Mouse (Mus musculus) urinary bladder, postnatal 36 days (tissue): ENCODE data around the gene Vwa7.
"Not testable (repeated sequence)": the region's sequence is repeated elsewhere in the genome, so short reads cannot be mapped to it uniquely, and the experiment has no call there.

Experiments
- DNase-seq, 2 experiments: peaks; one replicate each; pipeline ENCODE4 v3.0.0; 2022; ENCODE audit warnings: low spot score in 2 of 2, mixed read lengths in 1 of 2

The Vwa7 gene

DNA sequence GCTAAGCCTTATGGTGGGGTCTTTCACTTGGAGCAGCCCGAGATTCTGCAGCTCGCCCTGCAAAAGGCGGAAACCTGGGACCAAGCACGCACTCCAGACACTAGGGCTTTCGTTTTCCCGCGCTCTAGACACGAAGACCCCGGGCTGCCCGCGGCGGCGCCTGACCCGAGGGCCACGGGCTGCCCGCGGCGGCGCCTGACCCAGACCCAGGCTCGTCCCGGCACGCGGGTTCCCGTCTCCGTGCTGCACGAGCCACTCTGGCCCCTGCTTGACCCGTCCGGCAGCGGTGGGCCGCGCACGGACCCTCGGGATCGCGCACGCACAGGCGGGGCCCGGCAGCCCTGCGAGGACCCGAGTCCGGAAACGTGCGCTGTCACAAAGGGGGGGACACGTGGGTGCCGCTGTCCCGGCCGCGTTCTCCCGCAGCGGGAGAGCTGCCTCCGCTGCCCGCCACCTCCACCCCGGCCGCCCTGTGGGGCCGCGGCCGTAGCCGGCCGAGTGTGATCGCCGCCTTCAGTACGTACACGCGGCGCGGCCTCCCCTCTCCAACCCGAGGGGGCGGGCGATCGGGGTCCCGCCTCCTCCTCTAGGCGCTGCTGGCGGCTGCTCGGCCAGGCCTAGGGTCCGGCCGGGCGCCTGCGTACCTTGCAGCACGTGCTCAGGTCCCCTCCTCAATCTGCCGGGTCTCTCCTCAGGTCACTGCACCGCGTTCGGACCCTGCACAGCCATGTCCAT lies 15.5 kb upstream of the Vwa7 start, which contains the start of gene Vars:
Vars (plus strand) TSS at position 271 of the 735 bp plus-strand sequence.
- peak; percentile 82 to 85 for DNase-seq

DNA sequence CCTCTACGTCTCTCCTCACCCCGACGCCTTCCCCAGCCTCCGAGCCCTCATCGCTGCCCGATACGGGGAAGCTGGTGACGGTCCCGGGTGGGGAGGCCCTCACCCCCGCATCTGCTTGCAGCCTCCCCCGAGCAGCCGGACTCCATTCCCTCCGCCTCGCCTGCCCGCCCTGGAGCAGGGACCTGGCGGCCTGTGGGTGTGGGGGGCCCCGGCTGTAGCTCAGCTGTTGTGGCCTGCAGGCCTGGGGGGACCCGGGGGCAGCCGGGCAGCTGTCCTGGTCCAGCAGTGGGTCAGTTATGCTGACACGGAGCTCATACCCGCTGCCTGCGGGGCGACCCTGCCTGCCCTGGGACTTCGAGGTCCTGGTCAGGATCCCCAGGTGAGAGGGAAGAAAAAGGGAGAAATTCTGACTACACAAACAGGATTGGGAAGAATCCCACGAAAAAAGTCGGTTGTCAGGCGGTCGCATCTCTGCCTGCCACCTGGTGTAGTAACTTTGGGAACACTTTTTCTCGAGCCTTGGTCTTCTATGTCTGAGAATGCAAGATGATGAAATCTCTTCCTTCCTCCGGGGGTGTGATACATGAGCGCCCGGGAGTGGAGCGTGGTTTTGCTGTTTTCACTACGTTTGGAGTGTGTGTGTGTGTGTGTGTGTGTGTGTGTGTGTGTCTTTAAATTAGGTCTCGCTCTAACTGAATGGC lies 14.8 kb upstream of the Vwa7 start:
- no peak for DNase-seq

DNA sequence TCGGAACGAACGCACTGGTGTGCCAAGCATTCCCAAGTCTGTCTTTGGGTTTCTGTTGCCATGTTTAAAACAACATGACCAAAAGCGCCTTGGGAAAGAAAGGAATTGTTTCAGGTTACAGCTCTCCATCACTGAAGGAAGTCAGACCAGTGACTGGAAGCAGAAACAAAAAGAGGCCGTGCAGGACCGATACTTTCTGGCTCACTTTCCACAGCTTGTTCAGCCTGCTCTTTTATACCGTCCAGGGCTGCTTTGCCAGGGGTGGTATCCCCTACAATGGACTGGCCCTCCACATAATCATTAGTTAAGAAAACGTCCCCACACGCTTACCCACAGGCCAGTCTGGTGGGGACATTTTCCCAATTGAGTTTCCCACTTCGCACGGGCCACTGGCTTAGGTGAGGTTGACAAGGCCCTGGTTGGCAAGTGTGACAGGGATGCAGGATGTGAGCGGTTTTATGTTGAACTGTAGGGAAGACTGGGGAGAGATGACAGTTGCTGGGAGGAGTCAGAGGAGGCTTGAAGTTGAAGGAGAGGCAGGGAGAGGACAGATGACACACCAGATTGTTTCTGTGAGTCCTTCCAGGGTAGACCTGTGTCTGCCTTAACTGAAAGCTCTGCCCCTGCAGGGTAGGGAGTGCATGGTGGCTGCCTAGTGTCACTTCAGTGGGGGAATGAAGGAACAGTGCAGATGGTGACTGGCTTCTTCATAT lies 14.1 kb upstream of the Vwa7 start:
- DNase-seq = no peak

DNA sequence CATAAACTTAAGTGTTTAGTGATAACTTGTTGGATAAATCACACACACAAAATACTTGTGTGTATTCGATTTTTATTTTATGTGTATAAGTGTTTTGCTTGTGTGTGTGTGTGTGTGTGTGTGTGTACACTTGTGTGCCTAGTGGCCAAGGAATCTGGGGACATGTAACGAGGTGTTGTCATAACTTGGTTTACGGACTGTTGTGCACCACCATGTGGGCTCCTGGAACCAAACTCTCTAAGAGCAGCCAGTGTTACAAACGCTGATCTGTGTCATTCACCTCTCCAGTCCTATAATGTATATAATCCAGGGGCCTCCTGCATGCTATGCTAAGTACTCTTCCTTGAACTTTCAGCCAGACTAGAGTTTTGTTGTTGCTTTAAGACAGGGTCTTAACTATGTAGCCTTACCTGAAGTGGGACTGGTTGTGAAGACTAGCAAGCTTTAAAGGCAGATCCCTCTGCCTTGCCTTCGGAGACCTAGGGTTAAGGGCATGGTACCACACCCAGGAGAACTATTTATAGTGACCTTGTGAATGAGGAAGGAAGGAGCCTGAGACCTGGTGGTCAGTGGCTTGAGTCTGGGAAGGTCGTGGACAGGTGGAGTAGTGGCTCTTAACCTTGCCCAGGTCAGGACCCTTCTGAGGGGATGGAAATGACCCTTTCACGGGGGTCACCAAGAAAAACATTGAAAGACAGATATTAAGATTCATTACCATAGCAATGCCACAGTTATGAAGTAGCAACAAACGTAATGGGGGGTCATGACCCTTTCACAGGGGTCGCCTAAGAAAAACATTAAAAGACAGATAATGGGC lies 13.1 kb upstream of the Vwa7 start:
- no peak for DNase-seq

DNA sequence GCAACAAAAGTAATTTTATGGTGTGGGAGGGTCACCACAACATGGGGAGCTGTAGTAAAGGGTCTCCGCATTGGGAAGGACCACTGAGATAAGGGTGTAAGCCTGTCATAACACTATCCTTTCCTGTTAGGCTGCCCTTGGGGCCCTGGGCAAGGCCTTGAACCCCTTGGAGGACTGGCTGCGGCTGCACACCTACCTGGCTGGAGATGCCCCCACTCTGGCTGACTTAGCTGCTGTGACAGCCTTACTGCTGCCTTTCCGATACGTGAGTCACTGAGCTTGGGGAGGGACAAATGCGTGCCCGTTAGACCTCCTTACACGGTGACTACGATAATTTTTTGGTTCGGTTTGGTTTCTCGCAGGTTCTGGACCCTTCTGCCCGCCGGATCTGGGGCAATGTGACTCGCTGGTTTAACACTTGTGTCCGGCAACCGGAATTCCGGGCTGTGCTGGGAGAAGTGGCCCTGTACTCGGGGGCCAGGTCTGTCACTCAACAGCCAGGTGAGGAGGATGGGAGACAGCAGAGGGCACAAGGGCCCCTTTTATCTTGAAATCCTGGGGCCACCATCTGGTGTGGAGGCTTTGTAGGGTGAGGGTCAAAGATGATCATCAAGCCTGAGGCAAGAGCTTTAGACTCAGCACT lies 12.2 kb upstream of the Vwa7 start:
- DNase-seq = no peak

DNA sequence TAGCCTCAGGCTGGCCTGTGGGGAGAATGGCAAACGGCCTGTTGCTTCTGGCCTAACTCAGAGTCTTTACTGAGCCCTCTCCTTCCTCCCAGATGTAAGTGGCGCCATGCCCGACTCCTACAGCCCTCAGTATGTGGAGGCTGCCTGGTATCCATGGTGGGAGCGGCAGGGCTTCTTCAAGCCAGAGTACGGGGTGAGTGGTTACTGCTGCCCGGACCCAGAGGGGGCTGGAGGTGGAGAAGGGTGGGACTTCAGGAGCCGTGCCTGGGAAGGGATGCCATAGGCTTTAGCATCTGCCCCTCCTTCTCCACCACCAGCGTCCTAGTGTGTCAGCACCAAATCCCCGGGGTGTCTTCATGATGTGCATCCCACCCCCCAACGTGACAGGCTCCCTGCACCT lies 11.2 kb upstream of the Vwa7 start:
- DNase-seq = no peak

DNA sequence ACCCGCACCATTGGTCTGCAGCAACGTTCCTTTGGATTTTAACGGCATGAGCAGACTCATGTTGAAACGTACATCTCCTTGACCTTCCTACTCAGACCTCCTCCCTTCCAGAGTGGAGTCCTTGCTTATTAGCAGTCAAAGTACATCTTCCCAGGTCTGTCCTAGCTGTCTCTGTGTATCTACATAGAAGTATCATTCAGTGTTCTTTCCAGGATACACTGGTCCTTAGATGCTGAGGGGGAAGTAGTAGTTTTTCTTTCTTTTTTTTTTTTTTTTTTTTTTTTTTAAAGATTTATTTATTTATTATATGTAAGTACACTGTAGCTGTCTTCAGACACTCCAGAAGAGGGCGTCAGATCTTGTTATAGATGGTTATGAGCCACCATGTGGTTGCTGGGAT lies 10.5 kb upstream of the Vwa7 start:
- not testable (repeated sequence) for DNase-seq

DNA sequence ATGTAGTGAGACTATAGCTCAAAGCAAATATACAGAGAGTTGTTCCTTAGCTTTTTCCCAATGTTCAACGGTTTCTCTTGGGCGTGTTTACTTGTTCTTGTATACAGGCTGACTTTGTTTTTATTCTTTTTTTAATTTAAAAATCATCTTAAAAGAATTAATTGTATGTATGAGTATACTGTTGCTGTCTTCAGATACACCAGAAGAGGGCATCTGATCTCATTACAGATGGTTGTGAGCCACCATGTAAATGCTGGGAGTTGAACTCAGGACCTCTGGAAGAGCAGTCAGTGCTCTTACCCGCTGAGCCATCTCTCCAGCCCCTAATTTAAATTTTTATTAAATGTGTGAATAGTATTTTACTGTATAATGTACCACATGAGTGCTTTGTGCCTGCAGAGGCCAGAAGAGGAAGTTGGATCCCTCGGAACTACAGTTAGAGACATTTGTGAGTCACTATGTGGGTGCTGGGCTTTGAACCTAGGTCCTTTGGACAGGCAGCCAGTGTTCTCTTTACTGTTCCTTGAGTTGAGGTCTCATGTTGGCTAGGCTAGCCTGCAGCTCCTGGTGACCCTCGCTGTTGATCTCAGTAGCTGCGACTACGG lies 8.9 kb upstream of the Vwa7 start:
- DNase-seq = no peak

DNA sequence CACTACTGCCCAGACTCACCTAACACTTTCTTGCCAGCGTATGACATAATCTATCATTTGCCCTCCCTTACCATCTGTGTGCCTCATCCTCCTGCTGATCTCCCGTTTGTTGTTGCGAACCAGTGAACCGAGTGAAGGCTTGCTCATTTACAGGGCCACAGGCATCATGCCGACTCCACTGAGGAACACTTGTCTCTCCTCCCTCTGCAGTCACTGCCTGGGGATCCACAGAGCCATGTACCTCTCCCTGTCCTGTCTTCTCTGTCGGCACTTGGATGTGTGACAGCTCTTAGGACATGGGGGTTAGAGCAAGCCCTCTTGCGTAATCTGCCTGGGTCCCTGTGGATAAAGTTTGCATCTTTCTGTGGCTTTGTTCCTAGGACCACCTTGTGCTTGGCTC lies 6.8 kb upstream of the Vwa7 start:
- DNase-seq = no peak

DNA sequence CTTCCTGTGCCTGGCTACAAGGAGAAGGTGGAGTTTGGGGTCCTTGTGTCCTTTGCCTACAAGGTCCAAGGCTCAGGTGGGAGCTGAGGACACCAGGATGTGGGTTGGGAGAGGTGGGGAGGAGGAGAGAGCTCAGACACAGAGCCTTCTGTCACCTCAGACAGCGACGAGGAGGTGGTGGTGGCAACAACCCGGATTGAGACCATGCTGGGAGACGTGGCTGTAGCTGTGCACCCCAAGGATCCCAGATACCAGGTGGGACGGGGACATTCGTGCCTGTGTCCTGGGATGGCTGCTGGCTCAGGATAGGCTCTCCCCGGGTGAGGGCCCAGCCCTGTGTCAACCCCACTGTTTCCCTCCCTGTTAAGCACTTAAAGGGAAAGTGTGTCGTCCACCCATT lies 4.9 kb upstream of the Vwa7 start:
- no peak for DNase-seq

DNA sequence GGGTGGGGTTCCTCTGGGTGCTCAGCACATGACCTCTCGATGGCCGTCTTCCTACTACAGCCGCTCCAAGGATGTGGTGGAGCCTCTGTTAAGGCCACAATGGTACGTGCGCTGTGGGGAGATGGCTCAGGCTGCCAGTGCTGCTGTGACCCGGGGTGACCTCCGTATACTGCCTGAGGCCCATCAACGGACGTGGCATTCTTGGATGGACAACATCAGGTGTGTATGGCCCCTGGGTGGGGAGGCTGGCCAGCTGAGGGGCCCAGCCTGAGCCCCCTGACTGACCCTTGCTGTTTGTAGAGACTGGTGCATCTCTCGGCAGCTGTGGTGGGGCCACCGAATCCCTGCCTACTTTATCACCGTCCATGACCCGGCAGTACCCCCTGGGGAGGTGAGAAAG lies 3.9 kb upstream of the Vwa7 start:
- no peak for DNase-seq

DNA sequence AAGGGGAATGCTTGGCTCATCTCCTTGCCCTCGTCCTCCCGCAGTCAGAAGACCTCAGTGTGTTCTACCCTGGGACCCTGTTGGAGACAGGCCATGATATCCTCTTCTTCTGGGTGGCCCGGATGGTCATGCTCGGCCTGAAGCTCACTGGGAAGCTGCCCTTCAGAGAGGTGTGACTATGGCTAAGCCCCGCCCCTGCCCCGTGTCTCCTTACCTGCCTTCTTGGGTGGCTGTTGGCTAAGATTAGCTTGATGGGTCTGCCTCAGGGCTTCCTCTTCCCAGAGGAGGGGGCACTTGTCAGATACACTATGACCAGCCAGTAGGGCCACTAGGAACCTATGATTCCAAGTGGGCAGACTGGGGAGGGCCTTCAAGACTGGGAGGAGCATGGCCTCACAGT lies 3.2 kb upstream of the Vwa7 start:
- no peak for DNase-seq

DNA sequence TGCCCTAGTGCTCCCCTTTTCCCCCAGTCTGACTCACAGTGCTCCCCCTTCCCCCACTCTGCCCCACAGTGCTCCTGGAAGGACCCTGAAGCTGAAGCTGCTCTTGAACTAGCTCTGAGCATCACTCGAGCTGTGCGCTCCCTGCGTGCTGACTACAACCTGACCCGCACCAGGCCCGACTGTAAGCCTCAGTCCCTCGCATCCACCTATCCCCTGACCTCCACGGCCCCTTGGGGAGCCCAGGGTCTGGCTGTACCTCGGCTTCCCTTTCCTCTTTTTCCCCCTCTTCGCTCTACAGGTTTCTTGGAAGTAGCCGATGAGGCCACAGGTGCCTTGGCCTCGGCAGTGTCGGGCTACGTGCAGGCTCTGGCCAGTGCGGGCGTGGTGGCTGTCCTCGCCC lies 1.1 kb upstream of the Vwa7 start:
- DNase-seq = no peak

DNA sequence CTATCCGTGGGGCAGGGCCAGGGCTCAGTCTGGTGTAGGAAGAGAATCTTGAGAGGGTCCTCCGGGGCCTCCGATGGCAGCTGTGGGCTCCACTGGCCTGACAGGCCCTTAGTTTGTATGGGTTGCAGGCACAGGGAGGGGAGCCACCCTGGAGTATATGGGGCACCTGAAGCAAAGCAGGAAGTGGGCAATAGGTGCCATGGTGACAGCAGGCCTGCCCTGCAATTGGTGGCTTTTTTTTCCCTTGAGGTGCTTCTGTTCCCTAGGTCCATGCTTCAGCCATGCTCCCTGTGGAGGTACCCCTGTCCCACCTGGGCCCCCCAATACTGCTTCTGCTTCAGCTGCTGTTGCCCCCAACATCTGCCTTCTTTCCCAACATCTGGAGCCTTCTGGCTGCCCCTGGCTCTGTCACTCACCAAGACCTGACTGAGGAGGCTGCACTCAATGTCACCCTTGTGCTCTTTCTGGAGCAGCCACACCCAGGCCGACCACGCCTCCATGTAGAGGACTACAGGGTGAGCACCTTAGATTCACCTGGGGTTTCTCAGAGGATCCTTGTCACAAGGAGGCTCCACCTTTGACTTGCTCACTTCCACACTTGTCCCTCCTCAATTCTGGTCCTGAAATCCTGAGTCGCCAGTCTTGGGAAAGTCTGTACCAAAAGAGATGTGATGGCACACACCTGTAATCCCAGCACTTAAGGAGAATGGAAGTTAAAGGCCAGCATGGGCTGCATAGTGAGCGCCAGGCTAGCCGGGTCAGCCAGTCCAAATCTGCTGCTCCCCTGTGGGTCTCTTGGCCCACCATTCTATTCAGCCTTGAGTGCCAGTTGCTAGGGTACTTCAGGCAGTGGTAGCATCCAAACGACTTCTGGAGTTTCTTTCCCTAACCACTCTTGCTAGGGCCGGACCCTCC lies 669 bp downstream of the Vwa7 start:
- no peak for DNase-seq

DNA sequence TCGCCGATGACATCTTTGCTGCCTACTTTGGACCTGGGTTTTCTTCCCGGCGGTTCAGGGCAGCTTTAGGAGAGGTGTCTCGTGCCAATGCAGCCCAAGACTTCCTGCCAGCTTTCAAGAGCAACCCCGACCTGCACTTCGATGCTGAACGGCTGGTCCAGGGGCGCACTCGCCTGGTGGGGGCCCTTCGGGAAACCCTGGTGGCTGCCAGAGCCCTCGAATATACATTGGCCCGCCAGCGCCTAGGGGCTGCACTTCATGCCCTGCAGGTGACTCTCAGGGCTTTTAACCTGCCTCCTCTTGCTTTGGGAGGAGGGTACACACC lies 1.3 kb downstream of the Vwa7 start:
- no peak for DNase-seq

DNA sequence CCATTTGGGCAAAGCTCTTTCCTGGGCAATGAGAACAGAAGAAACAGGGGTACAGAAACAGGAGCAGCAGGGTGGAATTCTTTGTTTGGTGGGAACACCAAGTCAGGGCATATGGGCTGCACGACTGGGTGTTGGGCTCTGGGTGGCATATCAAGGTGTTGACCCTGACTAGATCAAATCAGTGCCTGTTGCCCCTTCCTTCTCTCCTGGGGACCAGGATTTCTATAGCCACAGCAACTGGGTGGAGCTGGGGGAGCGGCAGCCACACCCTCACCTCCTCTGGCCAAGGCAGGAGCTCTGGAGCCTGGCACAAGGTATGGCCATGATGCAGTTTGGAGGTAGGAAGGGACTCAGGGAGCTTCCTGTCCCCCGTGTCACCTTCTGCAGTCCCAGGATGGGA lies 1.8 kb downstream of the Vwa7 start:
- no peak for DNase-seq

DNA sequence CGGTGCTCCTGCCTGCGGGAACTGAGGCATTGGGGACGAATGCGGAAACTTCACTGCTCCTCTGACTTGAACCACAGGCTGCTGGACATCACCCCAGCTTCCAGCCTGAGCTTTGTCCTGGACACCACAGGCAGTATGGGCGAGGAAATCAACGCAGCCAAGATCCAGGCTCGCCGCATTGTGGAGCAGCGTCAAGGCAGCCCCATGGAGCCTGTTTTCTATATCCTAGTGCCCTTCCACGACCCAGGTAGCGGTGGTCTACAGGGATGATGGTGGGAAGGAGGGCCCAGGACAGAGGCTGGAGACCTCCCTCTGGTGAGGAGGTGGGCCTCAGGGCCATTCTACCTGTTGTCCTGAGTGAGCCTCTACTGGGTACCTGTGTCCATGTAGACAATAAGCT lies 3.5 kb downstream of the Vwa7 start:
- DNase-seq = no peak

DNA sequence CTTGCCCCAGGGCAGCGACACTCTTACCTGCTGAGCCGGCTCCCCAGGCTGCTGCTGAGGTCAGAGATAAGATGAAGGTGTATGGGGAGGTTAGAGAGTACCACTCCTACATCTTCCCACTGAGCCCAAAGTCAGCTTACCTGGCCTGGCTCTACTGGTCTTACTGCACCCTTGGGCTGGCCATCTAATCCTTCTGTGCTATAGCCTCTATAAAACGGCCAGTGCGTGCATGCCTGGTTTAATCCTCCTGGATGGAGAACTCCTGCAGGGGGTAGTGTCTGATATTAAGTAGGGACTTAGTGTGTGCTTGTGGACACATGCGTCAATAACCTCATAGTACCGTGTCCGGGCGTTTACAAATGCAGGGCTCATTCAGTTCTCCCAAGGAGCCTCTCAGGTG lies 4.2 kb downstream of the Vwa7 start:
- DNase-seq = no peak

DNA sequence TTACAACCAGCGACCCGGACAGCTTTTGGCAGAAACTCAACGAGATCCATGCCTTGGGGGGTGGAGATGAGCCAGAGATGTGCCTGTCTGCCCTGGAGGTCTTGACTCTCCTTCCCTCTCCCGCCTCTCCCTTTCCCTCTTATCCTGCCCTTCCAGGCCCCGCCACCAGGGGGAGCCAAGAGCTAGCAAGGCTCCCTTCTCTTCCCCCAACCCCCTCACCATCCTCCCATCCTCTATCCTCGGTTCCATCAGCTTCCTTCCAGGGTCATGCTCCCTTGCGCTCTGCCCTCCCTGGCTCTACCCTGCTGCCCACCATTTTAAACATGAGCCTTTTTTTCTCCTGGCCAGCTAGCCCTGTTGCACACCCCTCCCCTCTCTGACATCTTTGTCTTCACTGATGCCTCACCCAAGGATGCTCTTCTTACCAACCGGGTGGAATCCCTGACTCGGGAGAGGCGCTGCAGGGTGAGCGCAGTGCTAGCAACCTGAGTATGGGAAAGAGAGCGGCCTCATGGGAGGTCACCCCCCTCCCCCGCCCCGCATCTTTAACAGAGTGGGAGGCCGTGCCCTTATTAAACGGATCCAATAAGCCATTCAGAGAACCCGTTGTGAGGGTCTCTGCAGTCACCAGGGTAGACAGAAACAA lies 4.9 kb downstream of the Vwa7 start:
- DNase-seq = peak; percentile 75 to 87
